1 mouse cellular context compared by ENCODE assay signal in genomic region chr11:120775774-120776469, GRCm38 (mm10).
TF ChIP-seq lines count a peak whose summit lies in the region.

No protein-coding gene starts in this region.

TF ChIP-seq in MEL, 35 proteins besides CTCF, POLR2A, EP300 and RAD21 (continued from another document):
- TF ChIP-seq ELF1 (IDR thresholded peaks at IDR 0.05; ENCODE audit: low read depth, low read length), result peak; percentile 84
- peak; percentile 91 for TF ChIP-seq SIN3A (IDR thresholded peaks at IDR 0.05; ENCODE audit: low read length)
- no peak for TF ChIP-seq GATA1 (IDR thresholded peaks at IDR 0.05; ENCODE audit: low read depth, low read length)
- peak; percentile 98 for TF ChIP-seq ZC3H11A (IDR thresholded peaks at IDR 0.05; ENCODE audit: low read depth, low read length)
- peak; percentile 100 for TF ChIP-seq SMC3 (IDR thresholded peaks at IDR 0.05; ENCODE audit: low read depth, low read length)
- no peak for TF ChIP-seq USF2 (IDR thresholded peaks at IDR 0.05; ENCODE audit: borderline replicate concordance in 1 of 2, insufficient read depth in 1 of 2, low read depth in 1 of 2, low read length in 2 of 2)
- TF ChIP-seq MEF2A (IDR thresholded peaks at IDR 0.05; ENCODE audit: extremely low read depth, insufficient replicate concordance, low read depth, low read length, poor library complexity, severe bottlenecking), result no peak
- TF ChIP-seq JUND (IDR thresholded peaks at IDR 0.05; ENCODE audit: low read depth, low read length), result peak; percentile 72; the same call in 1 of the 2 replicates
- TF ChIP-seq MAX (IDR thresholded peaks at IDR 0.05; ENCODE audit: low read length), result peak; percentile 98
- no peak for TF ChIP-seq NELFE (IDR thresholded peaks at IDR 0.05; ENCODE audit: low read depth, low read length)
- no peak for TF ChIP-seq RCOR1 (IDR thresholded peaks at IDR 0.05; ENCODE audit: low read depth, low read length)
- peak; percentile 99 for TF ChIP-seq MYC (IDR thresholded peaks at IDR 0.05; ENCODE audit: low read depth, low read length)
- TF ChIP-seq KAT2A (conservative IDR thresholded peaks at IDR 0.05; ENCODE audit: low read depth, low read length), result no peak
- TF ChIP-seq MXI1 (IDR thresholded peaks at IDR 0.05; ENCODE audit: low read depth, low read length), result peak; percentile 90
- TF ChIP-seq MAFK (IDR thresholded peaks at IDR 0.05; ENCODE audit: borderline replicate concordance, low read depth, low read length), result no peak
- peak; percentile 69 for TF ChIP-seq ZNF384 (IDR thresholded peaks at IDR 0.05; ENCODE audit: low read depth, low read length)
- peak; percentile 17; the same call in 1 of the 2 replicates for TF ChIP-seq TCF12 (IDR thresholded peaks at IDR 0.05; ENCODE audit: low read depth, low read length)
- TF ChIP-seq ZMIZ1 (IDR thresholded peaks at IDR 0.05; ENCODE audit: low read depth, low read length), result no peak
- peak; percentile 57 for TF ChIP-seq USF1 (IDR thresholded peaks at IDR 0.05; ENCODE audit: low read depth, low read length)
